Mouse (Mus musculus) retina, postnatal 1 day (tissue): ENCODE data around the gene Zcwpw1.
"Not testable (repeated sequence)": the region's sequence is repeated elsewhere in the genome, so short reads cannot be mapped to it uniquely, and the experiment has no call there.

Experiments used
- DNase-seq: peaks from one replicate; pipeline ENCODE4 v3.0.0-alpha.2; 2012

Zcwpw1 gene

GRCm38 (mm10) chr5:137836611-137837010 lies 49.0 kb downstream of the Zcwpw1 start:
- no peak for DNase-seq

GRCm38 (mm10) chr5:137837110-137837509 lies 49.5 kb downstream of the Zcwpw1 start:
- not testable (repeated sequence) for DNase-seq

- DNase-seq = not testable (repeated sequence)
These were observed 62.7 kb downstream of the Zcwpw1 start for GRCm38 (mm10) chr5:137850313-137850712.

GRCm38 (mm10) chr5:137854907-137855306 lies 67.3 kb downstream of the Zcwpw1 start:
- not testable (repeated sequence) for DNase-seq

GRCm38 (mm10) chr5:137856870-137857269 lies 69.3 kb downstream of the Zcwpw1 start:
- not testable (repeated sequence) for DNase-seq

- not testable (repeated sequence) for DNase-seq
These were observed 70.5 kb downstream of the Zcwpw1 start, which contains the start of gene Pilrb1 for GRCm38 (mm10) chr5:137857960-137858710. Pilrb1 (minus strand) TSS chr5:137858106.

GRCm38 (mm10) chr5:137864008-137864407 lies 76.4 kb downstream of the Zcwpw1 start:
- not testable (repeated sequence) for DNase-seq

GRCm38 (mm10) chr5:137868600-137868999 lies 81.0 kb downstream of the Zcwpw1 start:
- not testable (repeated sequence) for DNase-seq

- DNase-seq = not testable (repeated sequence)
These were observed 84.2 kb downstream of the Zcwpw1 start, which contains the start of gene Pilrb2 for GRCm38 (mm10) chr5:137871644-137872380. Pilrb2 (minus strand) TSS chr5:137871815.
